Mouse (Mus musculus): ENCODE results near the gene Svs5.

GRCm38 (mm10) chr2:164312599-164312998 lies 19.9 kb upstream of the Svs5 start:
- TF ChIP-seq MAX (IDR thresholded peaks at IDR 0.05) (no peak), CTCF (IDR thresholded peaks at IDR 0.05; ENCODE audit: control insufficient read depth, insufficient read depth, insufficient read length) (no peak), FOSL1 (IDR thresholded peaks at IDR 0.05; ENCODE audit: insufficient read depth, low read length, poor library complexity, severe bottlenecking) (no peak), USF1 (IDR thresholded peaks at IDR 0.05; ENCODE audit: low read depth) (no peak), CEBPB (IDR thresholded peaks at IDR 0.05; ENCODE audit: low read depth) (no peak), MYOD1 (IDR thresholded peaks at IDR 0.05; ENCODE audit: control insufficient read depth, insufficient read length, low read depth) (no peak)
